In the genomic region with DNA sequence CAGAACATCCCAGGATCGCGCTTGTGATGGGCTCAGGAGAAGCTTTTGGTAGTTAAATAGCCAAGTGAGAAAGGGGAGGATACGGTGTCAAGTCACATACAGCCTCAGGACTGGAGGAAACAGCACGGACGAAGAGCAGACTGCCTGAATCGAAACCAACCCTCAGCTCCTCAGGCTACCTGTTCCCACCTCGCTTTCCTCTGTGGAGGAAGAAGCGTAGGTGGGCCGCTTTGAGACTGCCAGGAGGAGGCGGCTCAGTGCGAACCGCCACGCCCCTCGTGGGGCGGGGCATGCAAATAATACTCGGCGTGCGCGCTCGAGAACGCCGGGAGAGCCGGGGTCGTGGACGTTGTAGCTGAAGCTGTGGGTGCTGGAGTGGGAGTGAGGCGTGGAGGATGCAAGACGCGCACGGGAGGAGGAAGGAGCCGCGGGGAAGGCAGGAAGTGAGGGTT, we compare ENCODE assay signal across 8 mouse cellular contexts. TPM values are rescaled to one million over a fixed set of nuclear protein-coding genes. Genes with fewer than 3 reads are reported as not detected.
A peak's percentile ranks its signal among the peaks of the same experiment; 100 is the strongest.
DNase-seq lines count a peak whose midpoint lies in the region; ATAC-seq and TF ChIP-seq lines count a peak whose summit lies in the region.
"Not testable (repeated sequence)": the region's sequence is repeated elsewhere in the genome, so short reads cannot be mapped to it uniquely, and the experiment has no call there.

No protein-coding gene starts in this region.

- WGBS in hindbrain, embryonic 16.5 days, result under 1% methylated on average over 22 of the region's 31 CpGs
- 4% methylated on average over 15 of the region's 31 CpGs for WGBS in macrophage (ENCODE audit: missing documents)

- H3K27ac ChIP-seq in hindbrain, embryonic 16.5 days (ENCODE audit: low read depth, low read length), result peak overlapping the region; percentile 59; the same call in 1 of the 2 replicates
- peak overlapping the region; percentile 22; the same call in 1 of the 2 replicates for H3K27ac ChIP-seq in left cerebral cortex, adult 2 months
- not testable (repeated sequence) for H3K27ac ChIP-seq in macrophage

- peak overlapping the region; percentile 51 for H3K9ac ChIP-seq in hindbrain, embryonic 16.5 days (ENCODE audit: low read depth, low read length)

- DNase-seq in WW6 (ENCODE audit: low read depth, low spot score), result peak; percentile 90
- peak; percentile 42 to 70 for DNase-seq in cerebellum, postnatal 4 days (ENCODE audit: low spot score in 2 of 2)
- DNase-seq in gastrocnemius, adult 18-20 months (ENCODE audit: low spot score), result peak; percentile 80
- peak; percentile 76 to 82 for DNase-seq in left cerebral cortex, adult 2 months (ENCODE audit: extremely low spot score in 1 of 2, low spot score in 2 of 2)
- peak; percentile 87 for DNase-seq in right cerebral cortex, adult 18-20 months
- peak; percentile 28 for DNase-seq in urinary bladder, postnatal 10 days (ENCODE audit: low spot score)

- H3K4me1 ChIP-seq in hindbrain, embryonic 16.5 days (ENCODE audit: control insufficient read depth, insufficient read depth, low read depth, low read length), result not testable (repeated sequence)

- H3K79me2 ChIP-seq in macrophage (ENCODE audit: inconsistent target), result not testable (repeated sequence)

- intact Hi-C loops in left cerebral cortex, adult 2 months (cut with DNase I), result not testable (repeated sequence)

- H3K4me2 ChIP-seq in hindbrain, embryonic 16.5 days (ENCODE audit: low read length), result peak overlapping the region; percentile 64

- peak overlapping the region; percentile 46 for H3K4me3 ChIP-seq in hindbrain, embryonic 16.5 days (ENCODE audit: low read length)
- peak overlapping the region; percentile 53 for H3K4me3 ChIP-seq in left cerebral cortex, adult 2 months
- H3K4me3 ChIP-seq in macrophage (ENCODE audit: inconsistent target), result peak overlapping the region; percentile 18; the same call in 1 of the 2 replicates

- not testable (repeated sequence) for H3K36me3 ChIP-seq in hindbrain, embryonic 16.5 days (ENCODE audit: control insufficient read depth, insufficient read depth, low read length); macrophage (ENCODE audit: inconsistent target)

- H3K9me3 ChIP-seq in hindbrain, embryonic 16.5 days (ENCODE audit: control insufficient read depth, low read length), result not testable (repeated sequence)

- H3K27me3 ChIP-seq in hindbrain, embryonic 16.5 days (replicated peaks; ENCODE audit: control insufficient read depth, insufficient read depth, low read length), result not testable (repeated sequence)

- ATAC-seq in hindbrain, embryonic 16.5 days, result peak; percentile 91

- TF ChIP-seq CTCF in left cerebral cortex, adult 2 months (IDR thresholded peaks at IDR 0.05), result not testable (repeated sequence)

RNA-seq across cellular contexts. Expression of gene Mreg, which starts 13.6 kb away (rescaled TPM):
- 10 to 100 TPM; 49.9 to 54.3 TPM for total RNA-seq in gastrocnemius, adult 18-20 months (2021)
- polyA plus RNA-seq in hindbrain, embryonic 16.5 days (2015; fragmentation: Nextera tagmentation; extraction: Ambion mirVana), result 2.2 and 2.7 TPM in 2 replicates
- 1 to 10 TPM; 4.1 to 4.9 TPM for total RNA-seq in left cerebral cortex, adult 2 months (2021)
- under 1 TPM in 11 of 26 experiments, not detected in 15; 0.26 to 0.71 (median 0.48) TPM for total RNA-seq in macrophage (2018; cell fraction: chromatin; rRNA removed)
- total RNA-seq in macrophage (2018; cell fraction: cytosol; rRNA removed), result 1 to 10 TPM in 21 of 26 experiments, under 1 TPM in 5; 0.58 to 3.2 (median 1.2) TPM
- total RNA-seq in macrophage (2018; cell fraction: nucleus; rRNA removed), result 1 to 10 TPM in 15 of 26 experiments, under 1 TPM in 10, not detected in 1; 0.40 to 4.1 (median 1.1) TPM
- polyA plus RNA-seq in macrophage (2018), result 0.31 to 0.81 TPM (median 0.75 TPM) in 3 replicates

RNA-seq across cellular contexts. Expression of gene Pecr, which starts 58.4 kb away (rescaled TPM):
- total RNA-seq in gastrocnemius, adult 18-20 months (2021), result 10 to 100 TPM; 16.2 to 19.0 TPM
- 9.4 and 10.6 TPM in 2 replicates for polyA plus RNA-seq in hindbrain, embryonic 16.5 days (2015; fragmentation: Nextera tagmentation; extraction: Ambion mirVana)
- 1 to 10 TPM; 4.8 to 5.6 TPM for total RNA-seq in left cerebral cortex, adult 2 months (2021)
- 1 to 10 TPM in 7 of 26 experiments, under 1 TPM in 6, not detected in 13; 0.63 to 4.3 (median 1.1) TPM for total RNA-seq in macrophage (2018; cell fraction: chromatin; rRNA removed)
- 1 to 10 TPM; 1.4 to 3.2 (median 2.3) TPM for total RNA-seq in macrophage (2018; cell fraction: cytosol; rRNA removed)
- total RNA-seq in macrophage (2018; cell fraction: nucleus; rRNA removed), result 1 to 10 TPM in 13 of 26 experiments, under 1 TPM in 6, not detected in 7; 0.52 to 3.2 (median 1.3) TPM
- 1.8 to 4.6 TPM (median 3.0 TPM) in 3 replicates for polyA plus RNA-seq in macrophage (2018)

RNA-seq across cellular contexts. Expression of gene Tmem169, which starts 58.4 kb away (rescaled TPM):
- total RNA-seq in gastrocnemius, adult 18-20 months (2021), result under 1 TPM in 1 of 2 experiments, not detected in 1; 0.11 TPM
- 34.2 and 38.7 TPM in 2 replicates for polyA plus RNA-seq in hindbrain, embryonic 16.5 days (2015; fragmentation: Nextera tagmentation; extraction: Ambion mirVana)
- 10 to 100 TPM; 17.7 to 19.4 TPM for total RNA-seq in left cerebral cortex, adult 2 months (2021)
- total RNA-seq in macrophage (2018; cell fraction: chromatin; rRNA removed), result under 1 TPM in 1 of 26 experiments, not detected in 25; 0.57 TPM
- total RNA-seq in macrophage (2018; cell fraction: cytosol; rRNA removed), result not detected
- not detected for total RNA-seq in macrophage (2018; cell fraction: nucleus; rRNA removed)
- not detected in 3 replicates for polyA plus RNA-seq in macrophage (2018)

Comparison
In these comparisons a context has a peak if more than half of its experiments do, and no peak if none do; other contexts are left out.
1. DNase-seq: peak in every context shown above with its lines; median percentile 90 in WW6; 87 in right cerebral cortex, adult 18-20 months; 80 in gastrocnemius, adult 18-20 months; 79 in left cerebral cortex, adult 2 months; 56 in cerebellum, postnatal 4 days; 28 in urinary bladder, postnatal 10 days.
2. RNA of gene Mreg, which starts 13.6 kb away (total RNA-seq): 49.9 to 54.3 TPM in gastrocnemius, adult 18-20 months; 4.1 to 4.9 TPM in left cerebral cortex, adult 2 months; every median in the first group is over 4 times any median in the second.
3. RNA of gene Tmem169, which starts 58.4 kb away (total RNA-seq): 17.7 to 19.4 TPM in left cerebral cortex, adult 2 months; 0.11 TPM in gastrocnemius, adult 18-20 months; every median in the first group is over 10 times any median in the second.
4. Peak in every context shown above with its lines, with median percentiles within 50 percentile points of each other: H3K4me3 ChIP-seq.